Mouse (Mus musculus) urinary bladder, adult 2 months (tissue): ENCODE measurements around the gene Gm10638. TPM values are rescaled to one million over a fixed set of nuclear protein-coding genes. Genes with fewer than 3 reads are reported as not detected.
A peak's percentile ranks its signal among the peaks of the same experiment; 100 is the strongest.

ENCODE experiments used
- DNase-seq: peaks from one replicate; pipeline ENCODE4 v3.0.0; 2022; ENCODE audit warnings: low spot score
- polyA plus RNA-seq: library from polyadenylated mRNA; depleted of rRNA; stranded (reverse); fragments of >200 nt; gene quantifications from 2 replicates; pipeline ENCODE4 v1.2.3, GENCODE M21; 2012

The Gm10638 gene
- polyA plus RNA-seq, 1 experiment = 3.0 TPM

- no peak for DNase-seq
Measured at GRCm38 (mm10) chr8:86735446-86736111, 9.9 kb upstream of the Gm10638 start.

DNA sequence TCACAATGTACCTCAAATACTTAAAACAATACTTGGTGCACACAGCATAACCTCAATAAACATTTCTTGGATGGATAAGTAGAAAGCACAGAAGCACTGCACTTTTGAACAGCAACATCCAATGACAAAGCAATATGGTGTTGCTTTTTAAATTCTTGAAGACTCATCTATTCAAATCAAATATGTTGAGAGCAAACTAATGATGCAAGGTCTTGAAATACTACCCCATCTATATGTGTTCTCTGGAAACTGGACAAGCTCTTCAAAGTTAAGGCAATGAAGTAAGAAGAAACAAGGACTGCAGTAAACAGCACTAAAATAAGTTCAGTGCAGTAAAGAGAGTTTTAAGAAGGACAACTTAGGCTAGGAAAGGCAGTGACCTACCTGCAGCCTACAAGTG, 4.6 kb upstream of the Gm10638 start:
- no peak for DNase-seq

- no peak for DNase-seq
Measured at GRCm38 (mm10) chr8:86741627-86742026, 3.9 kb upstream of the Gm10638 start.

DNA sequence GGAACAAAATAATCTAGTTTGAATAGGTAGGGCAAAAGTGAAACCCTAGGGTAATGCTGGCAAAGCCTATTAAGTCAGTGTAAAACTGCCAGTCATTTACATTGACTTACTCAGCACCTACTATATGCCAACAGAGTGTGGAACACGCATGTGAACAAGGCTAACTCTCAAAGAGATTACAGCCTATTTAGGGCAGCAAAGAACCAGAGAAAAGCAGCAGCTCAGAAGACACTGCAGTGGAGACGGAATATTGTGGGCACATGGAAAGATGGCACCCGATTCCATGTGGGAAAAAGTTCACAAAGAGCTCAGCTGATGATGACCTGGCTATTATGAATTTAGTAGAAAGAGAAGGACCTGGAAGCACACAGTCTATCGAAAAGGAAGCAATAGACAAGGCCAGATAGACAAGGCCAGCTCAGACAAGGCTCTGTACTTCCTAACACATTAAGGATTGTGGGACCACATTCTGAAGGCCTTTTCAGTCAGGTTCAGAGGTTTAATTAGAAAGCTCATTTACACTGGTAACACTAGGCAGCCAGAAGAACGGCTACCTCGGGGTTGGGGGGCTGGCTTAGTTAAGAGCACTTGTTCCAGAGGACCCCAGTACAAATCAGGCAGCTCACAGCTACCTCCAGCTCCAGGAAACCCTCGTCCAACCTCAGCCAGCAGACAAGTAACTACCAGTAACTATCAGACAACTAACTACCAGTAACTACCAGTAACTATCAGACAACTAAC, 2.7 kb upstream of the Gm10638 start:
- DNase-seq = no peak

DNA sequence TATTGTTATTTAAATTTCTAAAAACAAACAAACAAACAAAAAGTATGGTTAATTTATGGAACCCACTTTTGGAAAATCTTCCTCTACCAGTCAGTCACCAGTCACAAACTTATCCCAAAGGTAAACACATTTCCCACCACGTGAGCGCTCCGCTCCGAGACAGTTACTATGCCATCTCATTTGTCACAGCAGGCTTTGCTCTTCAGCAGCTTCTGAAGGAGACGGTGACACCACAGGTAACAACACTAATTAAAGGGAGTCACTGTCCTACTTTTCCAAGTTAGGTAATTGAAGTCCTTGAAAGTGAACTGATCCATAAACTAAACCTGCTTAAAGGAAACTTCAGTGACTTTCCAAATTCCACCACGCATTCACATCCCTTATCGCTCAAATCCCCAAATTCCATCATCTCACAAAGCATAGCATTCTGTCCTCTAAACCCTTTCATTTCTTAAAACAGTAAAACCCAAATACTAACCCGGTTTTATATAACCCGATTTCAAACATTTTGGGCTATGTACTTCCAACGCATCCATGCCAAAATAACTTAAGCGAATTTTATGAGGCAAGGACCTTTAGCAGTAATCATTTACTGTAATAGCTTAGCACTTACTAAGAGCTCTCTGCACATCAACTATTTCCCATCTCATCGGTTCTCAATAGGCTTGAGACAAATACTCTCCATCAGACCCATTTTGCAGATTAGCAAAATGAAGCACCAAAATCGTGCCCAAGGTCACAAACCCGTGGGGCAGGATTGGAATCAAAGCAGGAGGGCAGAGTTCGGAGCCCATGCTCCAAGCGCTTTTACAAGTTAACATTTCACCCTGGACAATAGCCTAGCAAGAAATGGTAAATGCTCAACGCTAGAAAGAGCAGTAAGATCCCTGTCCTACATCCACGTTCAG, 932 bp upstream of the Gm10638 start:
- DNase-seq = no peak

DNA sequence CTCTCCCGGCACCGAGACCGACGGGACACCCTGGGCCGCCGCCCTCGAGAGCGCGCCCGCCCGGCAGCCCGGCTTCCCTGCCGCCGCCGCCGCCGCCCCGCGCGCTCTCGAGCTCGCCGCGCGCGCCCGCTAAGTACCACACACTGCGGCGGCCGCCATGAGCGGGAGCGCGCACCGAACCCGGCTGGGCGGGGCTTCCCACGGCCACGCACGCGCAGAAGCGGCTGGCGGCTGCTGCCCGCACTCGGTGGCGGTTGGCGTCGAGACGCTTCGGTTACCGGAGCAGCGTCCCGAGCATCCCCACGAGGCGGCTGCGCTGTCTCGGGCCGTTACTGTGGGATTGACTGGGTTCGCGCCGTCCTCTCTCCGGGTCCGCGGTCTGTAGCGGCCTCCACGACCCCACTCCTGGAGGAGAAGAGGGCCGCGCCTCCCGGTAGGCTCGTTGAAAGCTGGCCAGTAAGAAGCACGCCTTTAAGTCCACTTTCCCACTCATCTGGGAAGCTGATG, 489 bp downstream of the Gm10638 start:
- peak; percentile 98 for DNase-seq

DNA sequence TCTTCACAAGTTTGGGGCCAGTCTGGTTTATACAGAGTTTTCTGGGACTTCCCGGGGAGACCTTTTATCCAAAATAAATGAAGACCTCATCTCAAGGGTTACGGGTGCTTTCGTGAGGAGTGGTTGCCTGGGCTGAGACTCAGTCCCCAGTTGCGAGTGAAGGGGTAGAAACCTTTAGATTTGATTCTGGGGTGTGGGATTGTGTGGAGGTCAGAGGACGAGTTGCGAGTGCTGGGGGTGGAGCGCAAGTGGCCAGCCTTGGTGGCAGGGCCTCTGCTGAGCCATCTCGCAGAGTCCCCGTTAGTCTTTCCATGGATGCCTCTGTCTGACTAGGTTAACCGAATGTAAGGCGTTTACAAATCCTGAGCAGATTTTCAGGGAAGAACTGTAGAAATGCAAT, 1.0 kb downstream of the Gm10638 start:
- DNase-seq = no peak

- no peak for DNase-seq
Measured at GRCm38 (mm10) chr8:86749842-86750241, 4.3 kb downstream of the Gm10638 start.

- DNase-seq = no peak
Measured at GRCm38 (mm10) chr8:86756948-86757733, 11.6 kb downstream of the Gm10638 start.

DNA sequence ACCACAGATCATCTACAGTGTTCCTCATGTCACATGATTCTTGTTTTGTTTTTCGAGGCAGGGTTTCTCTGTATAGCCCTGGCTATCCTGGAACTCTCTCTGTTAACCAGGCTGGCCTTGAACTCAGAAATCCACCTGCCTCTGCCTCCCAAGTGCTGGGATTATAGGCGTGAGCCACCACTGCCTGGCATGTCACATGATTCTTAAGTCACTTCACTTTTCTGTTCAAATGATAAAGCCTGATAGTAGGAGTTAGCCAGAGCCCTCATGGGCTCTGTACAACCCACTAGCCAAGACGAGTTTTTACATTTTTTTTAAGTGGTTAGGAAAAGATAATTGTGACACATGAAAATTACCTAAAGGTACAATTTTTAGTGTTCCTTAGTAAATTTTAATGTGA, 13.2 kb downstream of the Gm10638 start:
- DNase-seq = no peak

DNA sequence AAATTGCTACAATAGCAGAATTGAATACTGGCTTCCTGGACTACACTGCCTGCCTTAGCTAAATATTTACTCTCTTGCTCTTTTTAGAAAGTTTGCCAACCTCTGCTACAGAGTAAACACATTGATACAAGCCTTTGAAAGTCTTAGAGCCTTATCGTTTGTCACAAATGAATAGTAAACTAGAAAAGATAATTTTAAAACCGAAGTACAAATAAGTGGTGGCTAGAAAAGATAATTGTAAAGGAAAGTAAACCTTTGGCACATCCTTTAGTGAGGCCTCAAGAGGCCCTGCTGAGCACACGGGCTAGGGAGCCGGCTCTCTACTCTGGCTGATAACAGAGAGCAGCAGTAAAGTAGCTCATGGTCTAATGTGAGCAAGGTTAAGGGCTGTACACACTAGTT, 13.6 kb downstream of the Gm10638 start:
- no peak for DNase-seq

DNA sequence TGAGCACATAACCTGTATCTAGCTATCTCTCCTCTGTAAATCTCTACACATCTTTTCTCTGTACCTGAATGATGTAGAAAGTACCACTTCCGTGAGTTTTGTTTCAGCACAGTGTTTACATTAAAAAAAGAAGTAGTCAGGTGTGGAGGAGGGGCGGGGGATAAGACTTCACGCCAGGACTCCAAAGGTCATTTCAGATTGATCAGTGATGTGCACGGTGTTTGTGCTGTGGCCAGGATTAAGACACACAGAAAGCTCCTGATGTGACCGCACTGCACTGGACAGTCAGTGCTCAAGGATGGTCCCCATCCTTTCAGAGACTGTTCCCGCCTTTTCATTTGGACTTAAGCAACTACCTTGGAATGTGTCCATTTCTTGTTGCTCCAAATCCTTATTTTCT, 15.2 kb downstream of the Gm10638 start:
- DNase-seq = no peak

DNA sequence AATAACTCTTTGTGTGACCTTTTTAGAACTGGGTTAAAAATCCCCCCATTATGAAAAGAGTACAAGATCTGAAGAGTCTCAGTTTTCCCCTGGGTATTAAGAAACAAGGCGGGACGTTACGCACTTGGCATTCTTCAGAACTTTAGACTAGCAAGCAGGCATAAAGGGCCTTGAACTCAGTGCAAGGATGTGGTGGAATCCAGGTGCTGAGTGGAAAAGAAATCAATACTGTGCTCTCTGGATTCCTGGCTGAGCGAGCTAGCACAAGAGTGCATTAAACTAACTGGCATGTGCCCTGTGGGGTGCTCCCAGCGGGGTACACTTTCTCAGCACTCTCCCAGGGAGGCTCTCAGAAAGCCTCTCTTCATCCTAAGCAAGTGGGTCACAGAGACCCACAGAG, 17.3 kb downstream of the Gm10638 start:
- no peak for DNase-seq

GRCm38 (mm10) chr8:86765155-86765554, 19.7 kb downstream of the Gm10638 start:
- DNase-seq = no peak

DNA sequence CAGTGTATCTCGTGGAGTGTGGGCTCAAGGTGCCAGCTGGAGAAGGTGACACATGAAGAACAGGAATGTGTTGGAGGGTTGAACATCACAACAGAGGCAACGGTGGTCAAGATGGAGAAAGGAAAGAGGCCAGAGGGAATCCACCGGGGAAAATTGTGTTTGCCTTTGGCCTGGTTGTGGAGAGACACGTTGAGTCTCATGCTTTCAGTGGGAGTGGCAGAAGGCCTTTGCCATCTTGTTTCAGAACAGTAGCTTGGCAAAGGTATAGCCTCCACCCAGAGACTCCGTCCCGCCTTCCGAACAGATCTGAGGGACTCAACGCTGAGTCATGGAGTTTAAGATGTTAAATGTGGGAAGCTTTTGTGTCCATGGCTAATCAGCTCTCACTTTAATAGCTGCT, 20.2 kb downstream of the Gm10638 start:
- no peak for DNase-seq

DNA sequence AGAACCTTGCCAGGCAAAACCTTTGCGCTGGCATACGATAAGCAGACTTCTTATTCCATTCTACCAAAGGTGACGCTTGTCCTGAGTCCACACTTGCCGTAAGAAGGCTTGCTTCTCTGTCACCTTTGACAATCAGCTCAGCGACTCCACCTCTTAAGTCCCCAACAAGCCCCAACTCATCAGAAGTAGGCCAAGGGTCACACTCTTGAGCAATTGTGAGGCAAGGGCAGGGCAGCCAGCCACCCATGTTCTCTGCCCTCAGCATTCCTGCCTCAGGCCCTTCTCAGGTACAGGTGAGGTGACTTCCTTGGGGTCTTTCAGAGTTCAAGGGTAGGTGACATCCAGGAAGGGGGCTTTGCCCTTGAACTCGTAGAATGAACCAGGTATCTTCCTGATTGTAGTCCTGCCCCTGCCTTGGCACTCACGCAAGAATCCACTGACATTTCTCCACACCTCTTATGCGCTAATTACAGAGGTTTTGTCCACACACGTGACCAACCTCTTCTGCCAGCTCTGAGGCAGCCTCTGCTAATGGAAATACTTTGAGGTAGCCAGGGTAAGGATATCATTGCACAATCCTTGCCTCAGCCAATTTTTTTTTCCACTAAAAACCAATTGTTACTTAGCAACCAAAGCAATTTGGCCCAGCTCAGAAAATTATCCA, 21.2 kb downstream of the Gm10638 start:
- DNase-seq = no peak

DNA sequence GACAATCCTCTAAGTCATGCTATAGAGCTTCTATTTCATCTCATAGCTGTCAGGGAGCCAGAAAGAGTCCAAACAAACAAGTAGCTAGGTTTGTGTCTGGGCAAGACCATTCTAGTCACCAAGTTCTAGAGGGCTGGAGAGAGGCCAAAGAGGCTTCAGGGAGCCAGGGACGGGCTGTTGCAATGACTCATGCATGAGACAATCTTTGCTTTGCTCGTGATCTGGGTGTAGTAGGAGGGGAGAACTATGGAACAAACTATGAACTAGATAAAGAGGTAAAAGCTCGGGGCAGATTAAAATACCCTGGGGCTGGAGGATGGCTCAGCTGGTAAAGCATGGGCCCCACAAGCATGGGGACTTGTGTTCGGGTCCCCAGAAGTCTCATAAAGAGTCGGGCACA, 23.0 kb downstream of the Gm10638 start:
- no peak for DNase-seq

DNA sequence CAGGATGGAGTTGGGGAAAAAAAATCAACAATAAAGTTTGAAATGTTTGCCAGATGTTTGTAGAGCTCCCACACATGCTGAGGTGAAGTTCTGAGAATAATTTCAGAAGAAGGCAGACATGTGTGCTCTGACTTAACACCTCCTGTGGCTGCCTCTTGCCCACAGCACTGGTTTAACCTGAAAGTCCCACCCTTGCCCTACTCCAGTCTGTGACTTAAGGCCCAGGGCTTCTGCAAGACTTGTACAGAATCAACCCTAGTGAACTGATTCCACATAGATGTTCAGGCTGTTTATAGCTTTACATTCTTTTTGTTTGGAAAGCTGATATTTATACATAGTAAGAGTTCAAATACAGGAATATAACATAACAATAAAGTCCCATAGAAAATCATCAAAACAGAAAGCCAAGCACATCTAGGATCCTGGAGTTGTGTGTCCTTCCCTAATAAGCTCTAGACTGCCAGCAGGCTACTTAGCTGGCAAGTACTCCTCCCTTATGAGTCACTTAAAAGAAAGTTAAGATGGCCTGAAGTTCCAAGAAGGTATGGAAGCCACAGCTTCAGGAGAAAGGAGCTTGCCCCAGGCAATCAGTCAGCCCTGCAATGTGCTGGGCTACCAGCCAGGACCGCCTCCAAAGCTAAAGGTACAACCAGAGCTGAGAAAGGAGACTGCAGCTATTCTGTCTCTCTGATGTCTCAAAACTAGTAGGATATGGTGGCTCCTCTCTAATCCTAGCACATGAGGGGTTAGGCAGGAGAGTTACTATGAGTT, 24.6 kb downstream of the Gm10638 start:
- no peak for DNase-seq

DNA sequence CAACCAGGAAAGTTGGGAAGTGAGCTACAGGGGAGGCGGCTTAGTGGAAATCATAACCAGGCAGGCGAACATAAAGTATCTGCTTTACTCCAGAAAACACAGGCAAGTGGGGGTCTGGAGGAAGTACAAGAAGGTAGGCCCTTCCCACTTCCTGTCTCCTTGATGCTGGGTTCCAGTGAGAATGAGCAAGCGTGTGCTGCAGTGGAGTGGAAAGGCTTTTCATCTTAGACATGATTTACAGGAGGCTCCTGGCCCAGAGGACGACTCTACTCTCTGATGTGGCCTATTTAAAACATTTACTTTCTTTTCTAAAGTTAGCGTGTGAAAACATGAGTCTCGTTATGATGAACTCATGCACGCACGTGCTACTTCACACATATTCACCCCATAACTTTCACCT, 33.7 kb downstream of the Gm10638 start:
- no peak for DNase-seq

DNA sequence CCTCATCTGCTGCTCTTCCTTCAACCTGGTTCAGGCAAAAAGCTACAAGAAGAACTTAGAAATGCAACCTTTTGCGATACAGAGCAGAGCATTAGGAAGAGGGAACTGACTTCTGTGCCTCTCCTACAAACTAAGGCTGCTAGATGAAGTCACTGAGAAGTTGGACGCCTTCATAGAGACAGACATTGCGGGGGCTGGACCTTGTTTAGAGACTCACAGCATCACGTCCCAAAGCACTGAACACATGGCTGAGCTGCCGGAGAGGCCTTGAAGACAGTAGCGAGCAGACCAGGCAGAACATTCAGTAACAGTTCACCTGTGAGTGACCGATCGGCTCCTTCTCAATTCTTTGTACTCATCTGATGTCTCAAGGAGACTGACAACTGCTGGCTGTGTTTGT, 35.6 kb downstream of the Gm10638 start:
- DNase-seq = no peak
